Mouse (Mus musculus) layer of hippocampus, postnatal 25 days (tissue): ENCODE data around the gene Slc4a8. TPM values are rescaled to one million over a fixed set of nuclear protein-coding genes. Genes with fewer than 3 reads are reported as not detected.
"Not testable (repeated sequence)": the region's sequence is repeated elsewhere in the genome, so short reads cannot be mapped to it uniquely, and the experiment has no call there.

Experiments
- DNase-seq, 2 experiments: peaks; one replicate each; pipeline ENCODE4 v3.0.0; 2022; ENCODE audit warnings: mixed read lengths in 2 of 2, low spot score in 1 of 2; ENCODE audit errors: extremely low spot score in 1 of 2
- total RNA-seq, 2 experiments: library from RNA; stranded (reverse); gene quantifications; 2 replicates each; pipeline ENCODE4 v1.2.3; 2021

The Slc4a8 gene
- total RNA-seq, 2 experiments from 2014 or later: 78.0 to 78.8 TPM

DNA sequence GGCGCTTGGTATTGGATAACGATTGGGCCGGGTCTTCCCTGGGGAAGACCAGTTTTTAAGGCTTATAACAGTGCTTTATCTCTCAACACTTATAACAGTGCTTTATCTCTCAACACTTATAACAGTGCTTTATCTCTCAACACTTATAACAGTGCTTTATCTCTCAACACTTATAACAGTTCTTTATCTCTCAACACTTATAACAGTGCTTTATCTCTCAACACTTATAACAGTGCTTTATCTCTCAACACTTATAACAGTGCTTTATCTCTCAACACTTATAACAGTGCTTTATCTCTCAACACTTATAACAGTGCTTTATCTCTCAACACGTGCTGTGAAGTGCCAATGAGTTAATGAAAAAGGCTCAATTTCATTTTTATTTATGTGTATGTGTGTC lies 7.5 kb downstream of the Slc4a8 start:
- DNase-seq: not testable (repeated sequence)

DNA sequence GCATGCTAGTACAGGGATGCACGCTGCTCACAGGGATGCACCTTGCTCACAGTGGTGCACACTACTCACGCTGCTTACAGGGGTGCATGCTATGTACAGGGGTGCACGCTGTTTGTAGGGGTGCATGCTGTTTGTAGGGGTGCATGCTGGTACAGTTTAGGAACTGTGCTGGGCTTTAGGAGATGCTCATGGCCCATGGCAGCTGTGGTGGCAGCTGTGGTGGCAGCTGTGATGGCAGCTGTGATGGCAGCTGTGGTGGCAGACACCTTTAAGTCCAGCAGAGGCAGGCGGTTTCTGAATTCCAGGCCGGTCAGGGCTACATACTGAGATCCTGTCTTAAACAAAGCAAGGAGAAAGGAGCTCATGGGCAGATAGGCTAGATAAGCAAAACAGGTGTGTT lies 8.8 kb downstream of the Slc4a8 start:
- DNase-seq: no peak

GRCm38 (mm10) chr15:100772685-100773084 lies 11.1 kb downstream of the Slc4a8 start:
- no peak for DNase-seq

DNA sequence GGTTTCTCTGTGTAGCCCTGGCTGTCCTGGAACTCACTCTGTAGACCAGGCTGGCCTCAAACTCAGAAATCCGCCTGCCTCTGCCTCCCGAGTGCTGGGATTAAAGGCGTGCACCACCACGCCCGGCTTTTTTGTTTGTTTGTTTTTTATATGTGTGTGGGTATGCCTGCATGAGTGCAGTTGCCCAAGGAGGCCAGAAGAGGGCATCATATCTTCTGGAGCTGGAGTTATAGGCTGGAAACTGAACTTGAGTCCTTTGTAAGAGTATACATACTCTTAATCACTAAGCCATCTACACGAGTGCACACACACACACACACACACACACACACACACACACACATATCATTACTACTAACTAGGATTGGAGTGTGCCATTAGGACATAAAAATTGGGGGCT lies 12.3 kb downstream of the Slc4a8 start:
- DNase-seq: not testable (repeated sequence)

DNA sequence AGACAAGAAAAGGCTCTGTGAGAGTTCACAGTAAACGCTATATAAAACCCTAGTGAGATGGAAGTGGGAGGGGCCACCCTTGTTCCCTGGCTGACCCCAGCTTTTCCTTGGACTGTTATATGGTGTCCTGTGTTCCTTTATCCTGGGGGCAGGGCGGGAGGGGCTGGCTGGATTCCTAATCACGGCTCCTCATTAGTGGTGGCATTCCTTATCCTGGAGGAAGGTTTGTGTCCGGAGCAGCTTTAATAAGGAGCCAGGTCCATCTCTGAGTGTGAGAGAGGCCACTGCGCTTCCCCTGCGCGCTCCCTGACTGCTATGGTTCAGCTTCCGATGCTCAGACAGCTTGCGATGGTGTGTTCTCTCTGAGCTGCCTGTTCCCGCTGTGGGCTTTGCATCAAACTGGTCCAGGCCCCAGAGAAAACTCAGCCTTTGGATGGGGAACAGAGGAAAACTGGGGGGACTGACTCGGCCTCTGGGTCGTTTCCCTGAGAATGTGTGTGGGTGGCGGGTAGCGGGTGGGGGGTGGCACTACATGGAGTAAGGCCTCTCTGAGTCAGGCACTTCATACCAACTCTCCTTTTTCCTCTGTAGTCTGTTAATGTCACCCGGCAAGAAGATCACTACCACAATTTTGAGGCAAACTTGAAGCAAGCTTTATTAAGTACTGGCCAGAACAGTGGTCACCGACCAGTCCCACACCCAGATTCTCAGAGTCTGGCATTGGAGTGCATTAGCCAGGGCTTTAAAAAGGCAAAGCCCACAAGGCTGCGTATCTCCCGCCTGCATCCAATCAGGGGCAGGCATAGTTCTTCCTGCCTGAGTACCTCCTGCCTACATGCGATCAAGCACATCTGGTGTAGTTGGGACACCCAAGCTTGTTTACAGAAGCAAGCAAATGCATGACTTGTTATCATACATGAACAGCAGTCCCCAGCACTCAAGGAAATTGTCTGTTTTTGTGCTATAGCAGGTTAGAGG lies 13.9 kb downstream of the Slc4a8 start:
- DNase-seq: no peak

- DNase-seq: no peak
Observed at GRCm38 (mm10) chr15:100776424-100776823, 14.9 kb downstream of the Slc4a8 start.

DNA sequence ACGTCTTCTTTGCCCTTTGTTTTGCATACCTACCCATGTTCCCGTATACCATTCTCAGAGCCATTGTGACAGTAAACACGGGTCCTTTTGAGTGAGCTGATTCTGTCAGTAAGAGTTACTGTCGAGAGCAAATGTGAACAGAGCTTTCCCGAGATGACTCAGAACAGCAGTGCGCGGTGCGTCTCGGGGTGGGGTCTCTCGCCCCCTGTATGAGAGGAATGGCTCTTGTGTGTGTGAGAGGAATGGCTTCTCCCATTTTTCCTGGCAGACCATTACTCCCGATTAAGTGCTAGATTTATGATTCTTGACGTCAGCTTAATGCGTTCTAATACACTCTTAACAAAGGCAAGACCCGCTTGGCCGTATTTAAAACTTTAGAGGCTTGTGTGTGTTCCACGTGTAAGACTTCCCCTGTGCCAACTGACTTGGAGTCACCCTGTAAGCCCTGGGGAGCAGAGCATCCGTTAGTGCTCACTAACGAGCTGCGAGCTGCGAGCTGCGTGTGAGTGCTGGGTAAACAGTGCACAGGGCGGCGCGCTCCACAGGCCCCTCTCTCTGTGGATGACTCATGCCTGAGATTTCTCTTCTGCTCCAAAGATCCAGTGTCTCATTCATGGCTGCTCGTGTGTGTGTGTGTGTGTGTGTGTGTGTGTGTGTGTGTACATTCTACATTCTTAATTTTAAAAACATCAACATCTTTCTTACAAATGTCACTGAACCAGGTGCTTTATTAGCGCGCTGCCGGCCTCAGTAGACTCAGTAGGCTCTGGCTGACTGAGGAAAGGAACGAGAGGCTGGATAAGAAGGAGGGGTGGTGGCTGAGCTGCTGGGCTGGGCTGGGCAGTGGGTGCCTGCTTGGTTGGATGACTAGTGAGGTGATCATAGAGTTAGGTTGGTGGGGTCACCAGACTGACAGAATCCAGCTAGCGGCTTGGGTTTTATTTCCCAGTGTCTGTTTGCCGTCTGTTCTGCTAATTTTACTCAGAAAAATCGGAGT lies 15.8 kb downstream of the Slc4a8 start:
- DNase-seq: no peak

DNA sequence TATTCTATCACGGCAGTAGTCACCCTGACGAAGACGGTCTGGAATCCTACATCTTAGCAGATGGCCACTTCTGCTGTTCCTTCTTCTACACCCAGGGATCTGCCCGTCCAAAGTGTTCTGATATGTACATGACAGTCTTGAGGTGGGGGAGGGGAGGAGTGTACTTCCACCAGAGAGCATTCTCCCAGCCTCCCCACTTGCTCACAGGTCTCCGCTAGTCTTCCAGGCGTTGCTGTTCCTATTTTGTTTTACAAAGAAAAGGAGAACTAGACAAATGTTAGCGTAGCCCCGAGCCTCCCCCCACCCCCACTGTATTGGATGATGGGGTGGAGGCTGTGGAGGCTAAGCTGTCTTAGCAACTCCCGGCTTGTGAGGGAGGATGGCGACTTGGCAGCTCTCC lies 18.3 kb downstream of the Slc4a8 start:
- no peak for DNase-seq

- DNase-seq: no peak
Observed at GRCm38 (mm10) chr15:100783244-100783987, 21.9 kb downstream of the Slc4a8 start.

GRCm38 (mm10) chr15:100790219-100790618 lies 28.7 kb downstream of the Slc4a8 start:
- no peak for DNase-seq

GRCm38 (mm10) chr15:100792324-100792723 lies 30.8 kb downstream of the Slc4a8 start:
- no peak for DNase-seq

GRCm38 (mm10) chr15:100800914-100801313 lies 39.4 kb downstream of the Slc4a8 start:
- no peak for DNase-seq

GRCm38 (mm10) chr15:100808062-100808461 lies 46.5 kb downstream of the Slc4a8 start:
- no peak for DNase-seq

DNA sequence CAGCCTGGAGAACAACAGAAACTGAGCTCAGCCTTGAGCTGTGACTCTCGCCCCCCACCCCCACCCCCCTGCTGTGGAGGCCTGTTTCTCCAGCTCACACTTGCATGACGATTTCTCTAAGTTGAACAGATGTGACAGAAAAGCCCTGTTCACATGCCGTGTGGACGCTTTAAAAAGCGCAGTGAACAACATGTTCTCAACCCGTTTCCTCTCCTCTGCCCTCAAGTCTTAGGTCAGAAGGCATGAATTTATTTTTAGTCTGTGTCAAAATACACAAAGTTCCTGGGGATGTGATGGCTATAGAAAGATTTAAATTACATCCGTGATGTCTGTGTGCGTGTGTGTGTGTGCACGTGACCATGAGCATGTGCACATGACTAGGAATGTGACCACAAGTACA lies 46.9 kb downstream of the Slc4a8 start:
- no peak for DNase-seq

DNA sequence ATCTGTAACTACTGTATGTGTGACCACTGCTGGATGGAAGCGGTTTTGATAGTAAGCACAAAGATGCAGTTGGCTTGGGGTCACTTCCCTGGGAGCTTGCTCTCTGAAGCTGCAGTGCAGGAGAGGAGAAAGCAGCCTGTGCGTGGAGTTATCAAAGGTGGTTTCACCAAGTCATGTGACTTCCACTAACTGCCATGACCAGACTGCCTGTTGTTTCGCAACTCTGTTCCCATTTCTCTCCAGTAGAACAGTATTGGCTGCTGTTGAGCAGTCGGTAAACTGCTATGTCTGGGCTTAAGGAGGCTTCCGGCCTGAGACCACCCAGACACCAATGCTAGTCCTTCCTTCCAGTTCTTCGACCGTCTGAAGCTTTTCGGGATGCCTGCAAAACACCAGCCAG lies 48.7 kb downstream of the Slc4a8 start:
- no peak for DNase-seq

- DNase-seq: no peak
Observed at GRCm38 (mm10) chr15:100813501-100813900, 52.0 kb downstream of the Slc4a8 start.

DNA sequence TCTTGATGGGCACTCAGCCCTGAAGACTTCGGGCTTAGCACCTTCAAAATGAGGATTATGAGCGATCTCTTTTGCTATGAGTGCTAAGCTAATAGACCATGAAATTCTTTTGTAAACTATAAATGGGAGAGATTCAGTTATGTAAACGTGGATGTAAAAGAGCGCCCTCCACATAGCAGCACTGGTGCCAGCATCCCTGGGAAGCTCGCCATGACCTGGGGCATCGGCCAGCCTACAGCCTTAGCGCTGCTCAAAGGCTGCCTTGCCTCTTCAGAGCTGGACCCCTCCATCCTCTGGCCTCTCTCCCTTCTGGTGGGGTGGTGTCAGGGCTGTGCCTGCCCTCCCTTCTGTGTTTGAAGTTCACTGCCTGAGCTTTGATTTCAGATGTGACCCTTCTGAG lies 52.5 kb downstream of the Slc4a8 start:
- DNase-seq: no peak

DNA sequence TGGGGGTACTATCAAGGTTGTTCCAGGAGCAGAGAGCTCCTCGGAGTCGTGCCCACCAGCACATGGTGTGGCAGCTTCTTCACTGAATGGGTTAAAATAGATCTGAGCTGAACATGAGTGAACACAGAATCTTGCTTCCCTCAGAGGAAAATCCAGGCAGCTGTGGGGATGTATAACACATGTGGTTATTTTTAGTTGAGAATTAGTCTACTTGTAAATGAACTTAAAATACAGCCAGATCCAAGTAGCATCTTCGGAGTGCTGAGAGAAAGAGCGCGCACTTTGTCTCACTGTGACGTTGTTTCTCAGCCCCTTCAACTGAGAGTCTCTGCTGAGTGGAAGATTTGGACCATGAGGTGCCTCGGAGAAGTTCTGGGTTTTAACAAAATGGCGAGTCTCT lies 53.8 kb downstream of the Slc4a8 start:
- no peak for DNase-seq

DNA sequence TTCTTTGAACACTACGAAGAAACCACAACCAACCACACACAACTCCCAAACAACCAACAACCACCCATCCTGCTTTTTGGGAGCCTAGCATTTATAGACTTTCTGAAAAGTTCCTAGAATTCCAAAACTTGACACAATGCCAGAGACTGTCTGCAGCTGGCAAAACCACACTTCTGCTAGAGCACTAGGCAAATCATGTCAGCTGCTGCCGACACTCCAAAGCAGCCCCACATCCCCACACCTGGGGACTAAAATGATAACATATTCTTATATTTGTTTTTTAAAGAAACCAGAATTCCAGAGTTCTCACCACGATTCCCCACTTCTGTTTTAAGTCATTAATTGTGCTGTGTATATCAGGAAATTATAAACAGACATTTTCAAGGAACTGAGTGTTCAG lies 57.3 kb downstream of the Slc4a8 start:
- no peak for DNase-seq

DNA sequence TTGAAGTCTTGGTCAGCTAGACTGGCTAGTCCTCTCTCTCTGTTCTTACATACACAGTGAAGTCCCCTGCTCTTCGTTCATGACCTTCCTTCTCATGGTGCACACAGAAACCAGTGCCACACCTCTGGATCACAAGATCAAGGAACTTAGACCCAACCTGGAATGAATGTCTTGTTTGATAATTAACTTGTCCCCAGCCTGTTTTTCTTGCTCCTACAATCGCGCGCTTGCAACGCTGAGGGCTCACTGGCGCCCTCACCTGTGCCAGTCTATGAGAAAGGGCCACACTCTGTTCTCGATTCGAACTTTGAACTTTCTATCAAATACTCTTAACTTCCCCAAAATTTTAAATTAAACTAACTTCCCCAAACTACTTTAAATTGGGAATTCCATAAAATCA lies 60.3 kb downstream of the Slc4a8 start:
- DNase-seq: no peak
